ENCODE assay signal across 7 mouse cellular contexts in genomic region chr19:6118677-6119185, GRCm38 (mm10). TPM values are rescaled to one million over a fixed set of nuclear protein-coding genes. Genes with fewer than 3 reads are reported as not detected.
A peak's percentile ranks its signal among the peaks of the same experiment; 100 is the strongest.
DNase-seq lines count a peak whose midpoint lies in the region; ATAC-seq lines count a peak whose summit lies in the region.

No protein-coding gene starts in this region.

- peak; percentile 34 for ATAC-seq in lung, embryonic 16.5 days (ENCODE audit: low read depth)
- ATAC-seq in embryonic facial prominence, embryonic 15.5 days (ENCODE audit: insufficient number of reproducible peaks, low FRiP score, low TSS enrichment, low read depth) = peak; percentile 17; the same call in 1 of the 2 replicates
- ATAC-seq in hindbrain, embryonic 14.5 days (ENCODE audit: low FRiP score) = peak; percentile 59
- peak; percentile 68 for ATAC-seq in midbrain, embryonic 13.5 days

- H3K9ac ChIP-seq in lung, embryonic 16.5 days (ENCODE audit: low read length) = peak overlapping the region; percentile 64
- peak overlapping the region; percentile 72 for H3K9ac ChIP-seq in embryonic facial prominence, embryonic 15.5 days
- peak overlapping the region; percentile 87 for H3K9ac ChIP-seq in hindbrain, embryonic 14.5 days
- peak overlapping the region; percentile 92 for H3K9ac ChIP-seq in midbrain, embryonic 13.5 days (replicated peaks)

- no peaks in the 10 kb centered on the region for H3K9me3 ChIP-seq in lung, embryonic 16.5 days (ENCODE audit: control insufficient read depth, low read length)
- H3K9me3 ChIP-seq in embryonic facial prominence, embryonic 15.5 days (replicated peaks) = no peaks in the 10 kb centered on the region
- H3K9me3 ChIP-seq in hindbrain, embryonic 14.5 days (ENCODE audit: control insufficient read depth, low read length) = no peaks in the 10 kb centered on the region
- no peaks in the 10 kb centered on the region for H3K9me3 ChIP-seq in midbrain, embryonic 13.5 days

- intact Hi-C loops in left cerebral cortex, postnatal 14 days (cut with DNase I) = loop anchor here (2.0 kb wide), 1 partner anchor 34 kb away; the partner anchor contains the start of genes Cdca5 and Zfpl1

- H3K4me3 ChIP-seq in lung, embryonic 16.5 days (ENCODE audit: low read length) = peak overlapping the region; percentile 89
- peak overlapping the region; percentile 73 for H3K4me3 ChIP-seq in embryonic facial prominence, embryonic 15.5 days (replicated peaks)
- H3K4me3 ChIP-seq in hindbrain, embryonic 14.5 days (replicated peaks; ENCODE audit: low read length) = peak overlapping the region; percentile 90
- H3K4me3 ChIP-seq in midbrain, embryonic 13.5 days (replicated peaks) = peak overlapping the region; percentile 85

- no peak for DNase-seq in lung, postnatal 14 days
- no peak for DNase-seq in hindbrain, embryonic 14.5 days (ENCODE audit: low spot score)
- DNase-seq in left cerebral cortex, postnatal 14 days (ENCODE audit: low spot score in 2 of 2) = no peak
- DNase-seq in layer of hippocampus, postnatal 10 days (ENCODE audit: low spot score in 2 of 2) = no peak

- H3K4me2 ChIP-seq in lung, embryonic 16.5 days (ENCODE audit: low read depth, low read length) = peak overlapping the region; percentile 80
- H3K4me2 ChIP-seq in embryonic facial prominence, embryonic 15.5 days (replicated peaks) = peak overlapping the region; percentile 82
- peak overlapping the region; percentile 94 for H3K4me2 ChIP-seq in hindbrain, embryonic 14.5 days (replicated peaks)
- H3K4me2 ChIP-seq in midbrain, embryonic 13.5 days (replicated peaks) = peak overlapping the region; percentile 89

- peaks cover 18% of the 10 kb centered on the region for H3K36me3 ChIP-seq in lung, embryonic 16.5 days (ENCODE audit: control insufficient read depth, insufficient read depth, low read length)
- peaks cover 35% of the 10 kb centered on the region for H3K36me3 ChIP-seq in embryonic facial prominence, embryonic 15.5 days
- peaks cover 46% of the 10 kb centered on the region for H3K36me3 ChIP-seq in hindbrain, embryonic 14.5 days (replicated peaks; ENCODE audit: control insufficient read depth, insufficient read depth)
- H3K36me3 ChIP-seq in midbrain, embryonic 13.5 days = peaks cover 35% of the 10 kb centered on the region

- 0% methylated on average over 8 of the region's 8 CpGs for WGBS in lung, embryonic 16.5 days
- 2% methylated on average over 8 of the region's 8 CpGs for WGBS in embryonic facial prominence, embryonic 15.5 days
- 0% methylated on average over 8 of the region's 8 CpGs for WGBS in hindbrain, embryonic 14.5 days
- WGBS in midbrain, embryonic 13.5 days = 1% methylated on average over 8 of the region's 8 CpGs

- peak overlapping the region; percentile 99 for H3K27ac ChIP-seq in lung, embryonic 16.5 days (ENCODE audit: low read length)
- peak overlapping the region; percentile 97 for H3K27ac ChIP-seq in embryonic facial prominence, embryonic 15.5 days (replicated peaks)
- H3K27ac ChIP-seq in hindbrain, embryonic 14.5 days = peak overlapping the region; percentile 92
- peak overlapping the region; percentile 93 for H3K27ac ChIP-seq in midbrain, embryonic 13.5 days

- H3K4me1 ChIP-seq in lung, embryonic 16.5 days (replicated peaks; ENCODE audit: control insufficient read depth, insufficient read depth, low read length) = peaks cover 15% of the 10 kb centered on the region
- peaks cover 25% of the 10 kb centered on the region for H3K4me1 ChIP-seq in embryonic facial prominence, embryonic 15.5 days
- H3K4me1 ChIP-seq in hindbrain, embryonic 14.5 days (replicated peaks; ENCODE audit: control insufficient read depth, insufficient read depth, low read length) = peaks cover 23% of the 10 kb centered on the region; the same call in 1 of the 2 replicates
- H3K4me1 ChIP-seq in midbrain, embryonic 13.5 days (replicated peaks) = peaks cover 37% of the 10 kb centered on the region

- no peaks in the 10 kb centered on the region for H3K27me3 ChIP-seq in lung, embryonic 16.5 days (ENCODE audit: control insufficient read depth, insufficient read depth, low read depth, low read length)
- H3K27me3 ChIP-seq in embryonic facial prominence, embryonic 15.5 days = no peaks in the 10 kb centered on the region
- H3K27me3 ChIP-seq in hindbrain, embryonic 14.5 days (ENCODE audit: control insufficient read depth, insufficient read depth, low read length) = no peaks in the 10 kb centered on the region
- H3K27me3 ChIP-seq in midbrain, embryonic 13.5 days = no peaks in the 10 kb centered on the region

RNA-seq across cellular contexts. Expression of gene Sac3d1, which starts 0.3 kb away (rescaled TPM):
- 32.5 and 36.4 TPM in 2 replicates for polyA plus RNA-seq in lung, embryonic 16.5 days (2015; fragmentation: Nextera tagmentation; extraction: Ambion mirVana)
- 48.4 and 48.6 TPM in 2 replicates for polyA plus RNA-seq in embryonic facial prominence, embryonic 15.5 days (2015; fragmentation: Nextera tagmentation; extraction: Ambion mirVana)
- polyA plus RNA-seq in hindbrain, embryonic 14.5 days (2014; fragmentation: Nextera tagmentation; extraction: Ambion mirVana) = 51.3 and 54.5 TPM in 2 replicates
- polyA plus RNA-seq in midbrain, embryonic 13.5 days (2015; fragmentation: Nextera tagmentation; extraction: Ambion mirVana) = 35.1 and 41.8 TPM in 2 replicates
- total RNA-seq in left cerebral cortex, postnatal 14 days (2021) = 10 to 100 TPM; 23.7 to 24.7 TPM
- total RNA-seq in layer of hippocampus, postnatal 10 days (2021) = 10 to 100 TPM; 18.8 to 21.6 TPM

RNA-seq across cellular contexts. Expression of gene Snx15, which starts 9.4 kb away (rescaled TPM):
- 33.4 and 35.1 TPM in 2 replicates for polyA plus RNA-seq in lung, embryonic 16.5 days (2015; fragmentation: Nextera tagmentation; extraction: Ambion mirVana)
- polyA plus RNA-seq in embryonic facial prominence, embryonic 15.5 days (2015; fragmentation: Nextera tagmentation; extraction: Ambion mirVana) = 37.9 and 38.5 TPM in 2 replicates
- polyA plus RNA-seq in hindbrain, embryonic 14.5 days (2014; fragmentation: Nextera tagmentation; extraction: Ambion mirVana) = 59.6 and 60.8 TPM in 2 replicates
- polyA plus RNA-seq in midbrain, embryonic 13.5 days (2015; fragmentation: Nextera tagmentation; extraction: Ambion mirVana) = 42.3 and 44.4 TPM in 2 replicates
- total RNA-seq in left cerebral cortex, postnatal 14 days (2021) = 10 to 100 TPM; 39.2 to 42.9 TPM
- 10 to 100 TPM; 35.0 to 35.4 TPM for total RNA-seq in layer of hippocampus, postnatal 10 days (2021)

RNA-seq across cellular contexts. Expression of gene Naaladl1, which starts 13.1 kb away (rescaled TPM):
- 0.29 and 0.94 TPM in 2 replicates for polyA plus RNA-seq in lung, embryonic 16.5 days (2015; fragmentation: Nextera tagmentation; extraction: Ambion mirVana)
- polyA plus RNA-seq in embryonic facial prominence, embryonic 15.5 days (2015; fragmentation: Nextera tagmentation; extraction: Ambion mirVana) = 0.25 TPM in 2 replicates
- 0.52 and 0.59 TPM in 2 replicates for polyA plus RNA-seq in hindbrain, embryonic 14.5 days (2014; fragmentation: Nextera tagmentation; extraction: Ambion mirVana)
- polyA plus RNA-seq in midbrain, embryonic 13.5 days (2015; fragmentation: Nextera tagmentation; extraction: Ambion mirVana) = 0.52 and 0.58 TPM in 2 replicates
- not detected for total RNA-seq in left cerebral cortex, postnatal 14 days (2021)
- total RNA-seq in layer of hippocampus, postnatal 10 days (2021) = under 1 TPM; 0.32 to 0.38 TPM

RNA-seq across cellular contexts. Expression of gene Batf2, which starts 22.1 kb away (rescaled TPM):
- 0.31 and 0.96 TPM in 2 replicates for polyA plus RNA-seq in lung, embryonic 16.5 days (2015; fragmentation: Nextera tagmentation; extraction: Ambion mirVana)
- polyA plus RNA-seq in embryonic facial prominence, embryonic 15.5 days (2015; fragmentation: Nextera tagmentation; extraction: Ambion mirVana) = 0.19 and 0.39 TPM in 2 replicates
- not detected in 2 replicates for polyA plus RNA-seq in hindbrain, embryonic 14.5 days (2014; fragmentation: Nextera tagmentation; extraction: Ambion mirVana)
- polyA plus RNA-seq in midbrain, embryonic 13.5 days (2015; fragmentation: Nextera tagmentation; extraction: Ambion mirVana) = 0.27 TPM in 1 of 2 replicates, not detected in the other
- total RNA-seq in left cerebral cortex, postnatal 14 days (2021) = under 1 TPM in 1 of 2 experiments, not detected in 1; 0.33 TPM
- total RNA-seq in layer of hippocampus, postnatal 10 days (2021) = under 1 TPM in 1 of 2 experiments, not detected in 1; 0.59 TPM

RNA-seq across cellular contexts. Expression of gene Arl2, which starts 22.6 kb away (rescaled TPM):
- 95.2 and 95.7 TPM in 2 replicates for polyA plus RNA-seq in lung, embryonic 16.5 days (2015; fragmentation: Nextera tagmentation; extraction: Ambion mirVana)
- polyA plus RNA-seq in embryonic facial prominence, embryonic 15.5 days (2015; fragmentation: Nextera tagmentation; extraction: Ambion mirVana) = 98.5 and 100 TPM in 2 replicates
- 114 and 117 TPM in 2 replicates for polyA plus RNA-seq in hindbrain, embryonic 14.5 days (2014; fragmentation: Nextera tagmentation; extraction: Ambion mirVana)
- 115 and 118 TPM in 2 replicates for polyA plus RNA-seq in midbrain, embryonic 13.5 days (2015; fragmentation: Nextera tagmentation; extraction: Ambion mirVana)
- 10 to 100 TPM; 61.2 to 69.7 TPM for total RNA-seq in left cerebral cortex, postnatal 14 days (2021)
- 10 to 100 TPM; 53.0 to 60.2 TPM for total RNA-seq in layer of hippocampus, postnatal 10 days (2021)

Comparison
In these comparisons a context has a peak if more than half of its experiments do, and no peak if none do; other contexts are left out.
1. ATAC-seq: peak in every context shown above with its lines; median percentile 68 in midbrain, embryonic 13.5 days; 59 in hindbrain, embryonic 14.5 days; 34 in lung, embryonic 16.5 days; 17 in embryonic facial prominence, embryonic 15.5 days.